Mouse (Mus musculus) kidney, embryonic 15.5 days (tissue): ENCODE results near the gene Herc4. TPM values are rescaled to one million over a fixed set of nuclear protein-coding genes. Genes with fewer than 3 reads are reported as not detected.
"Not testable (repeated sequence)": the region's sequence is repeated elsewhere in the genome, so short reads cannot be mapped to it uniquely, and the experiment has no call there.

Experiments
- ATAC-seq: fragments of 200-750 bp; cut with Nextera tagmentation; replicated peaks from 2 replicates; pipeline ENCODE4 v1.8.0; 2017; ENCODE audit warnings: moderate TSS enrichment; ENCODE audit not compliant: low FRiP score
- H3K27ac ChIP-seq: fragments of 300-500 bp; sonication (generic); 2 replicates; pipeline ENCODE4 v1.5.1; 2015; ENCODE audit warnings: mild to moderate bottlenecking, inconsistent platforms
- H3K27me3 ChIP-seq: fragments of 300-500 bp; sonication (generic); 2 replicates; pipeline ENCODE4 v1.6.1; 2015; ENCODE audit warnings: inconsistent platforms
- H3K36me3 ChIP-seq: fragments of 300-500 bp; sonication (generic); 2 replicates; pipeline ENCODE4 v1.6.1; 2015; ENCODE audit warnings: inconsistent platforms
- H3K4me1 ChIP-seq: fragments of 300-500 bp; sonication (generic); 2 replicates; pipeline ENCODE4 v1.6.1; 2015; ENCODE audit warnings: inconsistent platforms
- H3K4me2 ChIP-seq: fragments of 300-500 bp; sonication (generic); 2 replicates; pipeline ENCODE4 v1.6.1; 2015; ENCODE audit warnings: moderate library complexity, mild to moderate bottlenecking, inconsistent platforms
- H3K4me3 ChIP-seq: fragments of 300-500 bp; sonication (generic); replicated peaks from 2 replicates; pipeline ENCODE4 v1.5.1; 2015; ENCODE audit warnings: mild to moderate bottlenecking, inconsistent platforms
- H3K9ac ChIP-seq: fragments of 300-500 bp; sonication (generic); 2 replicates; pipeline ENCODE4 v1.6.1; 2015; ENCODE audit warnings: mild to moderate bottlenecking, inconsistent platforms
- H3K9me3 ChIP-seq: fragments of 300-500 bp; sonication (generic); replicated peaks from 2 replicates; pipeline ENCODE4 v1.6.1; 2016; ENCODE audit warnings: inconsistent platforms
- WGBS: fragments of 180-500 bp; shearing (Covaris S2); methylation state at CpG from one replicate; pipeline ENCODE4 v1.1.7; 2015; ENCODE audit warnings: mixed read lengths; 5-methylcytosine and 5-hydroxymethylcytosine counted together
- polyA plus RNA-seq: library from polyadenylated mRNA; unstranded; fragments of >200 nt; fragmentation: Nextera tagmentation; extraction: Ambion mirVana; gene quantifications from 2 replicates; pipeline ENCODE4 v1.2.1, GENCODE M21; 2015

Herc4 gene
- polyA plus RNA-seq, 1 experiment from 2014 or later, result 40.2 TPM

GRCm38 (mm10) chr10:63327091-63327490 lies 83.5 kb downstream of the Herc4 start:
- H3K27me3 ChIP-seq, result no peaks in the 10 kb centered on the region
- H3K4me2 ChIP-seq, result no peak overlapping the region
- H3K4me1 ChIP-seq, result no peaks in the 10 kb centered on the region
- 98% methylated on average over 1 of the region's 1 CpGs for WGBS
- H3K4me3 ChIP-seq, result no peak overlapping the region
- H3K9ac ChIP-seq, result no peak overlapping the region
- no peaks in the 10 kb centered on the region for H3K9me3 ChIP-seq
- no peak overlapping the region for H3K27ac ChIP-seq
- peaks cover 82% of the 10 kb centered on the region for H3K36me3 ChIP-seq
- ATAC-seq, result no peak

- H3K27me3 ChIP-seq, result no peaks in the 10 kb centered on the region
- WGBS, result 56% methylated on average over 13 of the region's 13 CpGs
- H3K36me3 ChIP-seq, result peaks cover 31% of the 10 kb centered on the region
- peak overlapping the region; percentile 94; the same call in 1 of the 2 replicates for H3K9ac ChIP-seq
- no peak overlapping the region for H3K27ac ChIP-seq
- no peak for ATAC-seq
- H3K4me2 ChIP-seq, result peak overlapping the region; percentile 88
- H3K9me3 ChIP-seq, result no peaks in the 10 kb centered on the region
- H3K4me3 ChIP-seq, result peak overlapping the region; percentile 80
- peaks cover 19% of the 10 kb centered on the region for H3K4me1 ChIP-seq
Measured at GRCm38 (mm10) chr10:63336901-63337300, 93.3 kb downstream of the Herc4 start.

- H3K9ac ChIP-seq, result peak overlapping the region; percentile 94; the same call in 1 of the 2 replicates
Measured at GRCm38 (mm10) chr10:63337326-63337725, 93.7 kb downstream of the Herc4 start.

GRCm38 (mm10) chr10:63337951-63338836 lies 94.6 kb downstream of the Herc4 start:
- peaks cover 19% of the 10 kb centered on the region for H3K4me1 ChIP-seq
- no peaks in the 10 kb centered on the region for H3K27me3 ChIP-seq
- H3K4me2 ChIP-seq, result peak overlapping the region; percentile 88
- peak; percentile 88 for ATAC-seq
- peak overlapping the region; percentile 94 for H3K9ac ChIP-seq
- H3K36me3 ChIP-seq, result peaks cover 19% of the 10 kb centered on the region
- H3K4me3 ChIP-seq, result peak overlapping the region; percentile 80
- WGBS, result under 1% methylated on average over 80 of the region's 113 CpGs
- no peaks in the 10 kb centered on the region for H3K9me3 ChIP-seq
- H3K27ac ChIP-seq, result peak overlapping the region; percentile 91

More at GRCm38 (mm10) chr10:63337326-63337725, 93.7 kb downstream of the Herc4 start:
- Histone ChIP-seq H3K4me1 (peaks cover 19% of the 10 kb centered on the region), H3K27ac (no peak overlapping the region), H3K36me3 (peaks cover 28% of the 10 kb centered on the region), H3K4me3 (peak overlapping the region; percentile 80), H3K9me3 (no peaks in the 10 kb centered on the region), H3K4me2 (peak overlapping the region; percentile 88), H3K27me3 (no peaks in the 10 kb centered on the region)
- ATAC-seq, result no peak
- 23% methylated on average over 5 of the region's 5 CpGs for WGBS

GRCm38 (mm10) chr10:63338914-63339643 lies 95.5 kb downstream of the Herc4 start:
- WGBS, result 1% methylated on average over 63 of the region's 74 CpGs
- ATAC-seq, result peak; percentile 97
- peaks cover 11% of the 10 kb centered on the region for H3K36me3 ChIP-seq

GRCm38 (mm10) chr10:63341351-63341750 lies 97.7 kb downstream of the Herc4 start:
- H3K27me3 ChIP-seq, result no peaks in the 10 kb centered on the region
- no peak overlapping the region for H3K4me2 ChIP-seq
- no peak overlapping the region for H3K4me3 ChIP-seq
- 78% methylated on average over 2 of the region's 2 CpGs for WGBS
- no peaks in the 10 kb centered on the region for H3K9me3 ChIP-seq
- ATAC-seq, result no peak
- H3K36me3 ChIP-seq, result no peaks in the 10 kb centered on the region
- H3K4me1 ChIP-seq, result peaks cover 18% of the 10 kb centered on the region
- no peak overlapping the region for H3K27ac ChIP-seq
- no peak overlapping the region for H3K9ac ChIP-seq

More at GRCm38 (mm10) chr10:63338914-63339643, 95.5 kb downstream of the Herc4 start:
- peak overlapping the region; percentile 91 for H3K27ac ChIP-seq
- no peaks in the 10 kb centered on the region for H3K9me3 ChIP-seq
- H3K4me2 ChIP-seq, result peak overlapping the region; percentile 88
- peak overlapping the region; percentile 80 for H3K4me3 ChIP-seq
- H3K27me3 ChIP-seq, result no peaks in the 10 kb centered on the region
- H3K4me1 ChIP-seq, result peaks cover 19% of the 10 kb centered on the region
- peak overlapping the region; percentile 94 for H3K9ac ChIP-seq

GRCm38 (mm10) chr10:63344751-63345150 lies 101.1 kb downstream of the Herc4 start:
- H3K9ac ChIP-seq, result no peak overlapping the region
- no peak overlapping the region for H3K27ac ChIP-seq
- no peak overlapping the region for H3K4me2 ChIP-seq
- H3K36me3 ChIP-seq, result no peaks in the 10 kb centered on the region
- 90% methylated on average over 3 of the region's 3 CpGs for WGBS
- H3K9me3 ChIP-seq, result no peaks in the 10 kb centered on the region
- no peak overlapping the region for H3K4me3 ChIP-seq
- ATAC-seq, result no peak
- H3K4me1 ChIP-seq, result no peaks in the 10 kb centered on the region
- no peaks in the 10 kb centered on the region for H3K27me3 ChIP-seq

GRCm38 (mm10) chr10:63348291-63348690 lies 104.7 kb downstream of the Herc4 start:
- 64% methylated on average over 3 of the region's 3 CpGs for WGBS
- no peak overlapping the region for H3K4me3 ChIP-seq
- no peaks in the 10 kb centered on the region for H3K27me3 ChIP-seq
- no peak overlapping the region for H3K4me2 ChIP-seq
- H3K27ac ChIP-seq, result no peak overlapping the region
- H3K36me3 ChIP-seq, result no peaks in the 10 kb centered on the region
- ATAC-seq, result no peak
- H3K9ac ChIP-seq, result no peak overlapping the region
- no peaks in the 10 kb centered on the region for H3K9me3 ChIP-seq
- no peaks in the 10 kb centered on the region for H3K4me1 ChIP-seq

- no peaks in the 10 kb centered on the region for H3K4me1 ChIP-seq
- ATAC-seq, result no peak
- no peaks in the 10 kb centered on the region for H3K36me3 ChIP-seq
- WGBS, result 87% methylated on average over 7 of the region's 7 CpGs
- H3K4me3 ChIP-seq, result no peak overlapping the region
- no peak overlapping the region for H3K9ac ChIP-seq
- H3K27ac ChIP-seq, result no peak overlapping the region
- no peaks in the 10 kb centered on the region for H3K9me3 ChIP-seq
- H3K4me2 ChIP-seq, result no peak overlapping the region
- H3K27me3 ChIP-seq, result no peaks in the 10 kb centered on the region
Measured at GRCm38 (mm10) chr10:63350666-63351065, 107.1 kb downstream of the Herc4 start.

- H3K27me3 ChIP-seq, H3K4me1 ChIP-seq, H3K9ac ChIP-seq, H3K4me3 ChIP-seq, H3K27ac ChIP-seq, H3K36me3 ChIP-seq, ATAC-seq, H3K4me2 ChIP-seq, H3K9me3 ChIP-seq: not testable (repeated sequence)
- 78% methylated on average over 7 of the region's 7 CpGs for WGBS
Measured at GRCm38 (mm10) chr10:63351099-63351498, 107.5 kb downstream of the Herc4 start.

GRCm38 (mm10) chr10:63352111-63352510 lies 108.5 kb downstream of the Herc4 start:
- no peaks in the 10 kb centered on the region for H3K4me1 ChIP-seq
- H3K4me3 ChIP-seq, result no peak overlapping the region
- H3K36me3 ChIP-seq, result no peaks in the 10 kb centered on the region
- H3K9ac ChIP-seq, result no peak overlapping the region
- 85% methylated on average over 5 of the region's 5 CpGs for WGBS
- no peak overlapping the region for H3K27ac ChIP-seq
- no peaks in the 10 kb centered on the region for H3K27me3 ChIP-seq
- no peak for ATAC-seq
- no peak overlapping the region for H3K4me2 ChIP-seq
- no peaks in the 10 kb centered on the region for H3K9me3 ChIP-seq

GRCm38 (mm10) chr10:63360502-63360901 lies 116.9 kb downstream of the Herc4 start:
- no peaks in the 10 kb centered on the region for H3K36me3 ChIP-seq
- H3K4me3 ChIP-seq, result no peak overlapping the region
- H3K4me1 ChIP-seq, result no peaks in the 10 kb centered on the region
- no peak for ATAC-seq
- no peak overlapping the region for H3K4me2 ChIP-seq
- WGBS, result 47% methylated on average over 1 of the region's 1 CpGs
- no peak overlapping the region for H3K27ac ChIP-seq
- H3K9me3 ChIP-seq, result no peaks in the 10 kb centered on the region
- no peaks in the 10 kb centered on the region for H3K27me3 ChIP-seq
- no peak overlapping the region for H3K9ac ChIP-seq
